Mouse (Mus musculus): ENCODE results near the gene Ldlrad3. TPM values are rescaled to one million over a fixed set of nuclear protein-coding genes. Genes with fewer than 3 reads are reported as not detected.

The Ldlrad3 gene
- polyA plus RNA-seq, 1 experiment = 15.5 TPM

DNA sequence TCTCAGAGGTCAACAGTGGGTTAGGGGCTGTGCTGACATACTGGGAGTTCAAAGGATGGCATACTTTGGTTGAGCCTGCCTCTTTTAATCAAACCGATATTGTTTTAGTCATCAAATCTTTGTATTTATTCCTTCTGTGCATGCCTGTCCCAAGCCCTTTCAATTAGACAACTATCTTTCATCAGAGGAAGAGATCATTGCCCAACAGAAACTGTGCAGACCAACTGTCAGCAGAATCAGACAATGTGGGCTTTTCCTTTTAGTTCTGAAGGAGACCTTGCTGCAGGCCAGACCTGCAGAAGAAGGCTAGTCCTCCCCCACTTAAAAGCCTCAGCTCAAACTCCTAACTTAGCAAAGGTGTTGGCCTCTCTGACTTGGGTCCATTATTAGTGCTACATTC, 41.9 kb downstream of the Ldlrad3 start:
- no peak for TF ChIP-seq MAX (IDR thresholded peaks at IDR 0.05)
- no peak for TF ChIP-seq CEBPB (IDR thresholded peaks at IDR 0.05; ENCODE audit: low read depth)
- TF ChIP-seq MYOD1 (IDR thresholded peaks at IDR 0.05; ENCODE audit: control insufficient read depth, insufficient read length, low read depth) = no peak
- no peak for TF ChIP-seq MYOG (IDR thresholded peaks at IDR 0.05; ENCODE audit: control insufficient read depth, extremely low read depth, insufficient read length)
- TF ChIP-seq CTCF (IDR thresholded peaks at IDR 0.05; ENCODE audit: control insufficient read depth, insufficient read depth, insufficient read length) = no peak
- no peak for TF ChIP-seq FOSL1 (IDR thresholded peaks at IDR 0.05; ENCODE audit: insufficient read depth, low read length, poor library complexity, severe bottlenecking)
- no peak for TF ChIP-seq USF1 (IDR thresholded peaks at IDR 0.05; ENCODE audit: low read depth)
- H3K36me3 ChIP-seq (ENCODE audit: control insufficient read depth, insufficient read depth) = peaks cover 9% of the 10 kb centered on the region
- H3K27me3 ChIP-seq (ENCODE audit: control insufficient read depth, insufficient read depth, insufficient read length) = no peaks in the 10 kb centered on the region
- peaks cover 95% of the 10 kb centered on the region for H3K79me2 ChIP-seq (ENCODE audit: control insufficient read depth, insufficient read depth)
- H3K79me3 ChIP-seq (ENCODE audit: low read depth) = peaks cover 43% of the 10 kb centered on the region
- H3K4me3 ChIP-seq (ENCODE audit: insufficient read depth, poor library complexity, severe bottlenecking) = no peak overlapping the region
- no peak overlapping the region for H3ac ChIP-seq (ENCODE audit: control insufficient read depth, insufficient read length, low read depth)

DNA sequence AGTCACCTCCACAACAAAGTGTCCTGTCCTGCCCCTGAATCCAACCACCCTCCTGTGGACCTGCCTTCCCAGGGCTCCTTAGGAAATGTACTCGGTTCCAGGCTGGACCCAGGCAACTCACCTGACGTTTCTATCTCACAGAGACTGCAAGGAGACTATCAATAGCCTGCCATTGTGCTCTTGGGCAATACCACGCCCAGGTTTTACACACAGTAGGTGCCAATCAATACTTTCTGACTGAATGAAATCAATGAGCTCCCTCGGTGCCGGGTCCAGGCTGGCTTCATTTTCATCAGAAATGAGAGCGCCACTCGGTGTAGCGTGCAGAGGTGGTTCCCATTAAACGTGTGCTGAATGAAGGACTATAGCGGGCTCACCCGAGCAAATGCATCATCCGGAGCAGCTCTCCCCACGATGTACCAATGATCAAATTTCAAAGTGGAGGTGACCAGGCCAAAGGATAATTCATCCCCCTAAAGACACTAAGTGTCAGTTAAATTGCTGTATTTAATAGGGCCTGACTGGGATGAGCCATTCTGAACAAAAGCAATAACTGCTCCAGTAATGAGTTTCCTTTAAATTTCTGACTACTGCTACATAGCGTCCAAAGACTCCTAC, 43.4 kb downstream of the Ldlrad3 start:
- no peak overlapping the region for H3ac ChIP-seq (ENCODE audit: control insufficient read depth, insufficient read length, low read depth)
- no peak overlapping the region for H3K4me3 ChIP-seq (ENCODE audit: insufficient read depth, poor library complexity, severe bottlenecking)
- peaks cover 91% of the 10 kb centered on the region for H3K79me2 ChIP-seq (ENCODE audit: control insufficient read depth, insufficient read depth)
- no peaks in the 10 kb centered on the region for H3K27me3 ChIP-seq (ENCODE audit: control insufficient read depth, insufficient read depth, insufficient read length)
- peaks cover 34% of the 10 kb centered on the region for H3K79me3 ChIP-seq (ENCODE audit: low read depth)
- H3K36me3 ChIP-seq (ENCODE audit: control insufficient read depth, insufficient read depth) = peaks cover 11% of the 10 kb centered on the region
- TF ChIP-seq MYOD1 (IDR thresholded peaks at IDR 0.05; ENCODE audit: control insufficient read depth, insufficient read length, low read depth) = no peak
- no peak for TF ChIP-seq USF1 (IDR thresholded peaks at IDR 0.05; ENCODE audit: low read depth)
- TF ChIP-seq FOSL1 (IDR thresholded peaks at IDR 0.05; ENCODE audit: insufficient read depth, low read length, poor library complexity, severe bottlenecking) = no peak
- TF ChIP-seq MAX (IDR thresholded peaks at IDR 0.05) = no peak
- TF ChIP-seq MYOG (IDR thresholded peaks at IDR 0.05; ENCODE audit: control insufficient read depth, extremely low read depth, insufficient read length) = no peak
- TF ChIP-seq CTCF (IDR thresholded peaks at IDR 0.05; ENCODE audit: control insufficient read depth, insufficient read depth, insufficient read length) = no peak
- TF ChIP-seq CEBPB (IDR thresholded peaks at IDR 0.05; ENCODE audit: low read depth) = no peak

DNA sequence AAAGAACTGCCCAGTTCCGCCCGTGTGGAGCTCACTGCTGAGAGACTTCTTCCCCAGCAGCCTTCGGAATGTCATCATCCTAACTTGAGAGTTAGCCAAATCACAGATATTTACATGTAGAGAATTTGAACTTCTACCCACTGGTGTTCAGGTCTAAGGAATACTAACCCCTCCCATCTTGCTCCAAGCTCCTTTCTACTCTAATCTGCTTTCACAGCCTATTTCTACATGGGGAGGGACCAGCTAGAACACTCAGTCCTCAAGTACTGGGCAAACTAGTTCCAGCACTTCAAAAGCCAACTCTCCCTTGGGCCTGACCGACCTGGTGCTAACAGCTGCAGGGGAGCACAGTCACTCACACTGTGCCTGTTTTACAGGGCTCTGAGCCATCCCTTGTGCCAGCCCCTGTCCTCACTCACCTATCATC, 44.0 kb downstream of the Ldlrad3 start:
- Histone ChIP-seq H3K79me3 (ENCODE audit: low read depth) (peaks cover 32% of the 10 kb centered on the region), H3K27me3 (ENCODE audit: control insufficient read depth, insufficient read depth, insufficient read length) (no peaks in the 10 kb centered on the region), H3K36me3 (ENCODE audit: control insufficient read depth, insufficient read depth) (peaks cover 16% of the 10 kb centered on the region), H3ac (ENCODE audit: control insufficient read depth, insufficient read length, low read depth) (no peak overlapping the region), H3K79me2 (ENCODE audit: control insufficient read depth, insufficient read depth) (peaks cover 91% of the 10 kb centered on the region), H3K4me3 (ENCODE audit: insufficient read depth, poor library complexity, severe bottlenecking) (no peak overlapping the region)
- TF ChIP-seq CTCF (IDR thresholded peaks at IDR 0.05; ENCODE audit: control insufficient read depth, insufficient read depth, insufficient read length) = no peak
- no peak for TF ChIP-seq CEBPB (IDR thresholded peaks at IDR 0.05; ENCODE audit: low read depth)
- TF ChIP-seq MYOG (IDR thresholded peaks at IDR 0.05; ENCODE audit: control insufficient read depth, extremely low read depth, insufficient read length) = no peak
- no peak for TF ChIP-seq MYOD1 (IDR thresholded peaks at IDR 0.05; ENCODE audit: control insufficient read depth, insufficient read length, low read depth)
- no peak for TF ChIP-seq MAX (IDR thresholded peaks at IDR 0.05)
- no peak for TF ChIP-seq USF1 (IDR thresholded peaks at IDR 0.05; ENCODE audit: low read depth)
- no peak for TF ChIP-seq FOSL1 (IDR thresholded peaks at IDR 0.05; ENCODE audit: insufficient read depth, low read length, poor library complexity, severe bottlenecking)

DNA sequence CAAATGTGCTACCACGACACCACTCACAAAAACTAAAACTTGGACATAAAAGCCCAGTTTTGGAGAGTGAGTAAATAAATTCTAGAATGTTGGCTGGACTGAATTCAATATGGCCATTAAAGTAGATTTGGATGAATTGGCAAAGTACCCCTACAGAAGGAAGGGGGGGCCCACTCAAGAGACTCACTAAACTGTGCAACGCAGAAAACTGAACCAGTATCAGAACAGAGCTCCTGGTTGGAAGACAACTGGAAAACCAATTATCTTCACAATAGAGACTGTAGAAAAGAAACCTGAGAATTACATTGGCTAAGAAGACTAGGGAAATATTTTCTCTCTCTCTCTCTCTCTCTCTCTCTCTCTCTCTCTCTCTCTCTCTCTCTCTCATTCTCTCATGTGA, 45.0 kb downstream of the Ldlrad3 start:
- no peaks in the 10 kb centered on the region for H3K27me3 ChIP-seq (ENCODE audit: control insufficient read depth, insufficient read depth, insufficient read length)
- peaks cover 90% of the 10 kb centered on the region for H3K79me2 ChIP-seq (ENCODE audit: control insufficient read depth, insufficient read depth)
- H3K4me3 ChIP-seq (ENCODE audit: insufficient read depth, poor library complexity, severe bottlenecking) = no peak overlapping the region
- no peak for TF ChIP-seq CEBPB (IDR thresholded peaks at IDR 0.05; ENCODE audit: low read depth)
- no peak for TF ChIP-seq MAX (IDR thresholded peaks at IDR 0.05)
- no peak for TF ChIP-seq USF1 (IDR thresholded peaks at IDR 0.05; ENCODE audit: low read depth)
- TF ChIP-seq MYOD1 (IDR thresholded peaks at IDR 0.05; ENCODE audit: control insufficient read depth, insufficient read length, low read depth) = no peak
- TF ChIP-seq FOSL1 (IDR thresholded peaks at IDR 0.05; ENCODE audit: insufficient read depth, low read length, poor library complexity, severe bottlenecking) = no peak
- TF ChIP-seq CTCF (IDR thresholded peaks at IDR 0.05; ENCODE audit: control insufficient read depth, insufficient read depth, insufficient read length) = no peak
- TF ChIP-seq MYOG (IDR thresholded peaks at IDR 0.05; ENCODE audit: control insufficient read depth, extremely low read depth, insufficient read length) = no peak
- H3K36me3 ChIP-seq (ENCODE audit: control insufficient read depth, insufficient read depth) = peaks cover 23% of the 10 kb centered on the region
- H3ac ChIP-seq (ENCODE audit: control insufficient read depth, insufficient read length, low read depth) = no peak overlapping the region
- peaks cover 26% of the 10 kb centered on the region for H3K79me3 ChIP-seq (ENCODE audit: low read depth)

DNA sequence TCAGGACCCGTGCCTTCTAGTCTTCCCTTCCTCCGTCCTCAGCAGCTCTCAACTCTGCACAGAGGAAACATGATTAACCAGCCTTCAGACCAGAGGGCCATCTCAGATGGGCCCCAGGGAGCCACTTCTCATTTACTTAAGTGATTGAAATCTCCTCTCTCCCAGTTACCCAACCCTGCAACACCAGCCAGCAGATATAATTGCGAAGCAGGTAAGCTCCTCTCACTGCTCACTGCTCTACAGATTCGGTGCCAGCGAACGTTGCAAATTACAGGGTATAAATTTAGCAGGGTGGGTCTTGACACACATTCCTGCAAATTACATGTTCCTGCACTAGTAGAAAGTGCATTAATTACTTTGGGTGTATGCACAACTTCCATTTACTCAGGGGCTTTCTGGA, 48.3 kb downstream of the Ldlrad3 start:
- no peak for TF ChIP-seq MYOD1 (IDR thresholded peaks at IDR 0.05; ENCODE audit: control insufficient read depth, insufficient read length, low read depth)
- no peak for TF ChIP-seq USF1 (IDR thresholded peaks at IDR 0.05; ENCODE audit: low read depth)
- TF ChIP-seq CEBPB (IDR thresholded peaks at IDR 0.05; ENCODE audit: low read depth) = no peak
- TF ChIP-seq MYOG (IDR thresholded peaks at IDR 0.05; ENCODE audit: control insufficient read depth, extremely low read depth, insufficient read length) = no peak
- TF ChIP-seq MAX (IDR thresholded peaks at IDR 0.05) = no peak
- no peak for TF ChIP-seq FOSL1 (IDR thresholded peaks at IDR 0.05; ENCODE audit: insufficient read depth, low read length, poor library complexity, severe bottlenecking)
- H3ac ChIP-seq (ENCODE audit: control insufficient read depth, insufficient read length, low read depth) = no peak overlapping the region

More for the DNA sequence above, 48.3 kb downstream of the Ldlrad3 start:
- H3K4me3 ChIP-seq (ENCODE audit: insufficient read depth, poor library complexity, severe bottlenecking) = no peak overlapping the region
- peaks cover 14% of the 10 kb centered on the region for H3K36me3 ChIP-seq (ENCODE audit: control insufficient read depth, insufficient read depth)
- peaks cover 84% of the 10 kb centered on the region for H3K79me2 ChIP-seq (ENCODE audit: control insufficient read depth, insufficient read depth)
- no peaks in the 10 kb centered on the region for H3K27me3 ChIP-seq (ENCODE audit: control insufficient read depth, insufficient read depth, insufficient read length)
- peaks cover 20% of the 10 kb centered on the region for H3K79me3 ChIP-seq (ENCODE audit: low read depth)
